Mouse (Mus musculus) liver, postnatal 0 days (tissue): ENCODE results near the gene Dnttip1.

Experiments
- CTCF ChIP-seq: sonication (generic); IDR thresholded peaks from 2 replicates; pipeline ENCODE4 v1.5.1; 2016; ENCODE audit warnings: antibody characterized with exemption, low read depth
- EP300 ChIP-seq: IDR thresholded peaks from 2 replicates; pipeline ENCODE4 v1.6.1; 2016; ENCODE audit warnings: antibody characterized with exemption, low read depth, mild to moderate bottlenecking

DNA sequence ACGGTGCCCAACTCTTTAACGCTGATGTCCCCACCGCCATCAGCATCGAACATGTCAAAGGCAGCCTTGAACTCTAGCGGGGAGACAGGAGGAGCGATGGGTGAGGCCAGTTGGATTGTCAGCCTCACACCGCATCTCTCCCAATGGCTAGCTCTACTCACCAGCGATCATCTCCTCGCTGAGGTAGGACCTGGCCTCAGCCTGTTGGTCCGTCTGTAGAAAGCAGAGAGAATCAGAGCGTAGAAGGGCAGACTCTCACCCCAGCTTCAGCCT, 32.2 kb downstream of the Dnttip1 start:
- TF ChIP-seq CTCF, result no peak
- no peak for TF ChIP-seq EP300
